Mouse (Mus musculus) T-helper 1 cell (primary cell): ENCODE measurements around the gene Tmem165.

ENCODE experiments used
- in situ Hi-C: fragments of 300-600 bp; cut with MboI, MseI; formaldehyde crosslinking; loops from one replicate; pipeline ENCODE4 v1.15.1; 2025; ENCODE audit warnings: high pct_unique_total_duplicates

Tmem165 gene

GRCm38 (mm10) chr5:76171039-76171438 lies 12.6 kb upstream of the Tmem165 start:
- in situ Hi-C loops: no loop called here

- in situ Hi-C loops: no loop called here
Measured at GRCm38 (mm10) chr5:76175051-76175450, 8.6 kb upstream of the Tmem165 start.

GRCm38 (mm10) chr5:76176411-76176810 lies 7.3 kb upstream of the Tmem165 start:
- in situ Hi-C loops: no loop called here

- in situ Hi-C loops: no loop called here
Measured at GRCm38 (mm10) chr5:76176841-76177240, 6.8 kb upstream of the Tmem165 start.

GRCm38 (mm10) chr5:76177664-76178063 lies 6.0 kb upstream of the Tmem165 start:
- in situ Hi-C loops: no loop called here

GRCm38 (mm10) chr5:76179171-76179570 lies 4.5 kb upstream of the Tmem165 start:
- in situ Hi-C loops: no loop called here

- in situ Hi-C loops: loop anchor here (5.0 kb wide), 1 partner anchor 32 kb away; no protein-coding TSS in a partner anchor
Measured at GRCm38 (mm10) chr5:76179791-76180190, 3.9 kb upstream of the Tmem165 start.

- in situ Hi-C loops: loop anchor here (5.0 kb wide), 1 partner anchor 35 kb away; no protein-coding TSS in a partner anchor
Measured at GRCm38 (mm10) chr5:76182326-76182725, 1.4 kb upstream of the Tmem165 start.

- in situ Hi-C loops: loop anchor here (5.0 kb wide), 1 partner anchor 36 kb away; no protein-coding TSS in a partner anchor
Measured at GRCm38 (mm10) chr5:76183043-76183749, 484 bp upstream of the Tmem165 start.

- in situ Hi-C loops: loop anchor here (5.0 kb wide), 2 partner anchors 37 to 68 kb away; no protein-coding TSS in a partner anchor
Measured at GRCm38 (mm10) chr5:76184286-76185080, 803 bp downstream of the Tmem165 start.

GRCm38 (mm10) chr5:76187885-76188284 lies 4.2 kb downstream of the Tmem165 start:
- in situ Hi-C loops: loop anchor here (5.0 kb wide), 1 partner anchor 64 kb away; no protein-coding TSS in a partner anchor

GRCm38 (mm10) chr5:76190609-76191008 lies 6.9 kb downstream of the Tmem165 start:
- in situ Hi-C loops: no loop called here

GRCm38 (mm10) chr5:76193075-76193474 lies 9.4 kb downstream of the Tmem165 start:
- in situ Hi-C loops: no loop called here

GRCm38 (mm10) chr5:76194377-76194945 lies 10.8 kb downstream of the Tmem165 start:
- in situ Hi-C loops: no loop called here

- in situ Hi-C loops: no loop called here
Measured at GRCm38 (mm10) chr5:76199346-76199745, 15.7 kb downstream of the Tmem165 start.

GRCm38 (mm10) chr5:76203171-76203570 lies 19.5 kb downstream of the Tmem165 start:
- in situ Hi-C loops: no loop called here

- in situ Hi-C loops: no loop called here
Measured at GRCm38 (mm10) chr5:76205886-76206285, 22.2 kb downstream of the Tmem165 start.

GRCm38 (mm10) chr5:76208066-76208465 lies 24.4 kb downstream of the Tmem165 start:
- in situ Hi-C loops: no loop called here

GRCm38 (mm10) chr5:76216691-76217090 lies 33.0 kb downstream of the Tmem165 start:
- in situ Hi-C loops: no loop called here

GRCm38 (mm10) chr5:76231171-76231855 lies 47.6 kb downstream of the Tmem165 start:
- in situ Hi-C loops: no loop called here

- in situ Hi-C loops: no loop called here
Measured at GRCm38 (mm10) chr5:76243274-76243673, 59.6 kb downstream of the Tmem165 start.

GRCm38 (mm10) chr5:76243929-76244328 lies 60.2 kb downstream of the Tmem165 start:
- in situ Hi-C loops: no loop called here
